ENCODE assay signal across 18 mouse cellular contexts in the genomic region with DNA sequence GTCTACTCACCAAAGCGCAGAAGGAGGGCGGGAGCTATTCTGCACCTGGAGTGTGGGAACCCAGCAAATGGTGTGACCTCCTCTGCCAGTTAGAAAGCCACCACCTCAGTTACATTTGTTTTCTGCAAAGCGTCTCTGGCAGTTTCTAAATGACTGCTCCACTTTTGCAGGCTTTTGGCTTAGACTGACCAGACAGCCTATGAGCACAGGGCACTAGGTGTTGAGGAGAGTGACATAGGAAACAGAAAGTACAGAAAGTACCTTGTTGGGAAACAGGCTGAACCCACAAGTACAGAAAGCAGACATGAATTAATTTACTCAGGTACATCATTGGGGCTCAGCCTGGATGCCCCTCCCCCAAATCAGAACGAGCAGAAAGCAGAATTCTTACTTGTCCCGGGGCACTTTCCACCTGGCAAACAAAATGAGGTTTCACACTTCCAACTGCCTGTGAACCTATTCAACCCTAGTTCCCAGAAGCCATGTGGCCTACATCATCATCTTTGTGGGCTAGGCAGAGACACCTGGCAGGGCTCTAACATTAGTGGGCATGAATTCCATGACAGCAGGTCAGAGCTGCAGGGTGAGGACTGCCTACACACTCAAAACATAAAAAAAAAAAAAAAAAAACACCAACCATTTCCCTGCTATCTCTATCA. TPM values are rescaled to one million over a fixed set of nuclear protein-coding genes. Genes with fewer than 3 reads are reported as not detected.
A peak's percentile ranks its signal among the peaks of the same experiment; 100 is the strongest.
DNase-seq lines count a peak whose midpoint lies in the region; ATAC-seq and TF ChIP-seq lines count a peak whose summit lies in the region.
"Had no signal": no experiment of that assay in that cellular context is flagged by ENCODE, and none has a peak within 500 bp of the region (broad histone marks: within the 10 kb centered on the region; RNA-seq: fewer than 3 reads in every experiment).

No protein-coding gene starts in this region.

- no peaks in the 10 kb centered on the region for H3K36me3 ChIP-seq in kidney, embryonic 14.5 days (ENCODE audit: control insufficient read depth, insufficient read depth, low read length)
- H3K36me3 ChIP-seq: hindbrain, embryonic 10.5 days had no signal

- H3K27ac ChIP-seq in kidney, embryonic 14.5 days (ENCODE audit: low read depth, low read length), result no peak overlapping the region
- no peak overlapping the region for H3K27ac ChIP-seq in cerebellum, adult 2 months (ENCODE audit: insufficient read depth, low read length)
- H3K27ac ChIP-seq: hindbrain, embryonic 10.5 days; kidney, postnatal 0 days; stomach, postnatal 0 days had no signal

- TF ChIP-seq POLR2A in cerebellum, adult 2 months (IDR thresholded peaks at IDR 0.05; ENCODE audit: borderline replicate concordance, insufficient read depth, low read length), result no peak

- WGBS in kidney, embryonic 14.5 days, result 39% methylated on average over 5 of the region's 5 CpGs
- WGBS in cerebellum, adult 2 months, result 56% methylated on average over 5 of the region's 5 CpGs

- H3K4me2 ChIP-seq in kidney, embryonic 14.5 days (replicated peaks; ENCODE audit: low read depth, low read length), result no peak overlapping the region
- H3K4me2 ChIP-seq: heart, embryonic 11.5 days had no signal

- H3K9ac ChIP-seq in kidney, embryonic 14.5 days (ENCODE audit: low read depth, low read length), result no peak overlapping the region

- no peak overlapping the region for H3K4me3 ChIP-seq in kidney, embryonic 14.5 days (ENCODE audit: low read length)
- no peak overlapping the region for H3K4me3 ChIP-seq in cerebellum, adult 2 months (replicated peaks; ENCODE audit: insufficient read depth, low read depth, low read length)
- H3K4me3 ChIP-seq: hindbrain, embryonic 10.5 days had no signal

- peak; percentile 11 for DNase-seq in kidney, adult 9 months
- DNase-seq in cerebellum, adult 2 months, result peak; percentile 31 to 69
- peak; percentile 14 for DNase-seq in kidney, postnatal 14 days
- DNase-seq in thymus, postnatal 4 days, result peak; percentile 29
- no peak for DNase-seq in ovary, postnatal 36 days (ENCODE audit: low spot score)
- no peak for DNase-seq in lung, postnatal 25 days (ENCODE audit: low spot score)
- DNase-seq in gastrocnemius, adult 8-10 months (ENCODE audit: low spot score in 2 of 2), result no peak
- DNase-seq: gastrocnemius, postnatal 14 days had no signal

- no peak for TF ChIP-seq CTCF in cerebellum, adult 2 months (IDR thresholded peaks at IDR 0.05; ENCODE audit: borderline replicate concordance, insufficient read depth, low read depth, low read length)

- H3K27me3 ChIP-seq in kidney, embryonic 14.5 days (ENCODE audit: control insufficient read depth, insufficient read depth, low read length), result no peaks in the 10 kb centered on the region
- no peaks in the 10 kb centered on the region for H3K27me3 ChIP-seq in cerebellum, adult 2 months (ENCODE audit: control insufficient read depth, insufficient read depth, low read length)

- ATAC-seq in kidney, embryonic 14.5 days (ENCODE audit: low FRiP score, low TSS enrichment), result no peak

- H3K4me1 ChIP-seq in kidney, embryonic 14.5 days (ENCODE audit: control insufficient read depth, insufficient read depth, low read length), result 0 out of 2 replicates have a peak, but pooled peaks cover 10% of the 10 kb centered on the region
- H3K4me1 ChIP-seq in cerebellum, adult 2 months (ENCODE audit: control insufficient read depth, insufficient read depth, low read length), result peaks cover 9% of the 10 kb centered on the region; the same call in 1 of the 2 replicates
- H3K4me1 ChIP-seq: hindbrain, embryonic 10.5 days had no signal

- no peaks in the 10 kb centered on the region for H3K9me3 ChIP-seq in kidney, embryonic 14.5 days (ENCODE audit: control insufficient read depth, low read length)
- H3K9me3 ChIP-seq: hindbrain, embryonic 10.5 days had no signal

RNA-seq across cellular contexts. Expression of a gene that starts 3.1 kb away (rescaled TPM):
- not detected in 2 replicates for polyA plus RNA-seq in kidney, embryonic 14.5 days (2014; fragmentation: Nextera tagmentation; extraction: Ambion mirVana)
- polyA plus RNA-seq in cerebellum, adult 2 months (2012; rRNA removed), result not detected in 2 replicates
- total RNA-seq in gastrocnemius, adult 8-10 months (2022), result not detected
- total RNA-seq: gastrocnemius, postnatal 14 days; left cerebral cortex, postnatal 36 days; megakaryocyte-erythroid progenitor cell, adult 5-6 weeks had no signal
- polyA plus RNA-seq: embryonic facial prominence, embryonic 11.5 days; forebrain, embryonic 11.5 days; heart, embryonic 11.5 days; hindbrain, embryonic 10.5 days; liver, embryonic 16.5 days; stomach, postnatal 0 days had no signal

Comparison
In these comparisons a context has a peak if more than half of its experiments do, and no peak if none do; other contexts are left out.
1. DNase-seq: peak in kidney, adult 9 months (single experiment), cerebellum, adult 2 months (2 of 2), kidney, postnatal 14 days (single experiment) and thymus, postnatal 4 days (single experiment); none in ovary, postnatal 36 days (single experiment), lung, postnatal 25 days (single experiment) and gastrocnemius, adult 8-10 months (0 of 2).